Mouse (Mus musculus): ENCODE measurements around the gene Cer1. TPM values are rescaled to one million over a fixed set of nuclear protein-coding genes. Genes with fewer than 3 reads are reported as not detected.
A peak's percentile ranks its signal among the peaks of the same experiment; 100 is the strongest.

Gene Cer1
- polyA plus RNA-seq, 1 experiment = not detected

- no peaks in the 10 kb centered on the region for H3K27me3 ChIP-seq (ENCODE audit: control insufficient read depth, insufficient read depth, insufficient read length)
- no peaks in the 10 kb centered on the region for H3K36me3 ChIP-seq (ENCODE audit: control insufficient read depth, insufficient read depth)
- H3K4me3 ChIP-seq = no peak overlapping the region
- no peak overlapping the region for H3ac ChIP-seq (ENCODE audit: control insufficient read depth, insufficient read length)
- no peak overlapping the region for H3K4me2 ChIP-seq (ENCODE audit: low read depth)
- TF ChIP-seq MYOD1 (IDR thresholded peaks at IDR 0.05; ENCODE audit: control insufficient read depth in 1 of 3, insufficient read length in 2 of 3, low read depth in 2 of 3) (peak in 1 of 3 experiments; percentile 12), MAX (IDR thresholded peaks at IDR 0.05; ENCODE audit: low read depth) (no peak), MYOG (IDR thresholded peaks at IDR 0.05; ENCODE audit: control insufficient read depth in 1 of 3, insufficient read depth in 1 of 3, insufficient read length in 2 of 3, low read depth in 2 of 3) (peak in 1 of 3 experiments; percentile 18)
- H3K79me2 ChIP-seq (ENCODE audit: control insufficient read depth, insufficient read depth) = no peaks in the 10 kb centered on the region
Observed at GRCm38 (mm10) chr4:82874791-82875190, 10.2 kb downstream of the Cer1 start.

DNA sequence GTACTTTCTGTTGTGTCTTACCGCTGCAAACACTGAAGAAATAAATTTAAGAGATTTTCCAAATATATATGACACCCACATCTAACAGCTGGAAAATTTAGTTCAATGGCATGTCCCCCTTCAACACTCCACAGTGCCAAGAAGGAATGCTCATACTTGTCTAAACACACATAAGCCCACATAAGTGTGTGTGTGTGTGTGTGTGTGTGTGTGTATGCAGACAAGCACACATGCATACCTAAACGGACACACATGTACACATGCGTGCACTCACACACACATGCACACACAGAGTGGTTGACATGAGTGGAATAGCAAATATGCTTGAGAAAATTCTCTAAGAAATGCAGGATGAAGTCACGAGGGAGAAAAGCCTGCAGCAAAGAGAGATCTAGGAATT, 12.4 kb downstream of the Cer1 start:
- no peak overlapping the region for H3K4me2 ChIP-seq (ENCODE audit: low read depth)
- no peaks in the 10 kb centered on the region for H3K36me3 ChIP-seq (ENCODE audit: control insufficient read depth, insufficient read depth)
- no peak for TF ChIP-seq POLR2AphosphoS2 (IDR thresholded peaks at IDR 0.05; ENCODE audit: insufficient read length, low read depth)
- H3K27me3 ChIP-seq (ENCODE audit: control insufficient read depth, insufficient read depth, insufficient read length) = no peaks in the 10 kb centered on the region
- no peak overlapping the region for H3ac ChIP-seq (ENCODE audit: control insufficient read depth, insufficient read length)
- no peak overlapping the region for H3K4me3 ChIP-seq
- no peaks in the 10 kb centered on the region for H3K79me2 ChIP-seq (ENCODE audit: control insufficient read depth, insufficient read depth)

GRCm38 (mm10) chr4:82872121-82872520, 12.8 kb downstream of the Cer1 start:
- no peak overlapping the region for H3ac ChIP-seq (ENCODE audit: control insufficient read depth, insufficient read length)
- no peaks in the 10 kb centered on the region for H3K27me3 ChIP-seq (ENCODE audit: control insufficient read depth, insufficient read depth, insufficient read length)
- TF ChIP-seq POLR2A (IDR thresholded peaks at IDR 0.05; ENCODE audit: insufficient read length, low read depth) = no peak
- TF ChIP-seq REST (IDR thresholded peaks at IDR 0.05; ENCODE audit: insufficient read depth, insufficient read length) = no peak
- H3K4me3 ChIP-seq = no peak overlapping the region
- H3K4me2 ChIP-seq (ENCODE audit: low read depth) = no peak overlapping the region
- no peaks in the 10 kb centered on the region for H3K79me2 ChIP-seq (ENCODE audit: control insufficient read depth, insufficient read depth)
- H3K36me3 ChIP-seq (ENCODE audit: control insufficient read depth, insufficient read depth) = no peaks in the 10 kb centered on the region

- H3K4me3 ChIP-seq = no peak overlapping the region
- H3K27me3 ChIP-seq (ENCODE audit: control insufficient read depth, insufficient read depth, insufficient read length) = no peaks in the 10 kb centered on the region
- no peaks in the 10 kb centered on the region for H3K36me3 ChIP-seq (ENCODE audit: control insufficient read depth, insufficient read depth)
- no peaks in the 10 kb centered on the region for H3K79me2 ChIP-seq (ENCODE audit: control insufficient read depth, insufficient read depth)
- no peak overlapping the region for H3ac ChIP-seq (ENCODE audit: control insufficient read depth, insufficient read length)
- no peak for TF ChIP-seq POLR2A (IDR thresholded peaks at IDR 0.05; ENCODE audit: insufficient read length, low read depth)
- no peak for TF ChIP-seq REST (IDR thresholded peaks at IDR 0.05; ENCODE audit: insufficient read depth, insufficient read length)
- TF ChIP-seq SRF (IDR thresholded peaks at IDR 0.05; ENCODE audit: control insufficient read depth, insufficient read length, low read depth) = no peak
- TF ChIP-seq TCF12 (IDR thresholded peaks at IDR 0.05; ENCODE audit: insufficient read depth, poor library complexity, severe bottlenecking) = no peak
- no peak for TF ChIP-seq E2F4 (IDR thresholded peaks at IDR 0.05; ENCODE audit: insufficient read depth)
- no peak for TF ChIP-seq POLR2AphosphoS2 (IDR thresholded peaks at IDR 0.05; ENCODE audit: insufficient read length, low read depth)
- TF ChIP-seq CEBPB (IDR thresholded peaks at IDR 0.05; ENCODE audit: insufficient read depth, poor library complexity, severe bottlenecking) = no peak
- TF ChIP-seq USF1 (IDR thresholded peaks at IDR 0.05; ENCODE audit: low read depth) = no peak
- TF ChIP-seq TCF3 (IDR thresholded peaks at IDR 0.05; ENCODE audit: insufficient read length, low read depth) = peak; percentile 28
- no peak for TF ChIP-seq MAX (IDR thresholded peaks at IDR 0.05; ENCODE audit: low read depth)
- TF ChIP-seq MYOD1 (IDR thresholded peaks at IDR 0.05; ENCODE audit: control insufficient read depth in 1 of 3, insufficient read length in 2 of 3, low read depth in 2 of 3) = peak in 2 of 3 experiments; percentile 69 to 85
- peak in 2 of 3 experiments; percentile 43 to 70 for TF ChIP-seq MYOG (IDR thresholded peaks at IDR 0.05; ENCODE audit: control insufficient read depth in 1 of 3, insufficient read depth in 1 of 3, insufficient read length in 2 of 3, low read depth in 2 of 3)
- H3K4me2 ChIP-seq (ENCODE audit: low read depth) = peak overlapping the region; percentile 47
Observed at GRCm38 (mm10) chr4:82870931-82871330, 14.0 kb downstream of the Cer1 start.

DNA sequence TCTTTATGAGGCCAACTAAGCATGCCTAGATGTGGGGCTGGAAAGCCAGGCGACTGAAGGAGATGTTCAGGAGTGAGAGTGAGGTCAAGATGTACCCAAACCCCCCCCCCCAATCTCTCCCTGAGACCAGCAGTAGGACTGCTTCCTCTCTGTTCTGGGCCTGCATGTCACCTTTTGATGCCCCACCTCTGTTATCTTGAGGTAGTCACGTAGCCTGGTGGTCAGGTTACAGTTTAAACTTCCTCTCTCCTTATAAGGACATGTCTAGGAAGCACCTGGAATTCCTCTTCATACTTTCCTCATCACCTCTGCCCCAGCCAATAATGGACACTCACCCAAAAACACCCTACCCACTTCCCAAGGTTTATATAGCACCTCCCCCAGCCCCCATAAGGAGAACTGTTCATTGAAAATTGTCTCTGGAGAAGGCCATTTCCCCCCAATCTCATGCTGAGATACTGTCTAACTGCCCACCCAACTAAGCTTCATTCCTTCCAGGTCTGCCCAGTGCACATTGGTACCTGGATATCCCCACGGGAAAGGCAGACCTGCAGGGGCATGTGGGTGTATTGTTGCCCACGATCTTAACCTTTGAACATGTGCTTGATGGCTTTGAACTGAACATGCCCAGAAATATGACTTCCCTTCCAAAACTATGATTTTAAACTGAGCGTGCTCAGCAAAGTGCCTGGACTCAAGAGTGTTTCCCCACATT, 17.1 kb downstream of the Cer1 start:
- no peak for TF ChIP-seq MAX (IDR thresholded peaks at IDR 0.05; ENCODE audit: low read depth)
- no peak for TF ChIP-seq USF1 (IDR thresholded peaks at IDR 0.05; ENCODE audit: low read depth)
- TF ChIP-seq TCF3 (IDR thresholded peaks at IDR 0.05; ENCODE audit: insufficient read length, low read depth) = no peak
- no peak for TF ChIP-seq SRF (IDR thresholded peaks at IDR 0.05; ENCODE audit: control insufficient read depth, insufficient read length, low read depth)
- TF ChIP-seq MYOG (IDR thresholded peaks at IDR 0.05; ENCODE audit: control insufficient read depth in 1 of 3, insufficient read depth in 1 of 3, insufficient read length in 2 of 3, low read depth in 2 of 3) = no peak
- no peak for TF ChIP-seq TCF12 (IDR thresholded peaks at IDR 0.05; ENCODE audit: insufficient read depth, poor library complexity, severe bottlenecking)
- TF ChIP-seq POLR2A (IDR thresholded peaks at IDR 0.05; ENCODE audit: insufficient read length, low read depth) = no peak
- TF ChIP-seq POLR2AphosphoS2 (IDR thresholded peaks at IDR 0.05; ENCODE audit: insufficient read length, low read depth) = no peak
- no peak for TF ChIP-seq MYOD1 (IDR thresholded peaks at IDR 0.05; ENCODE audit: control insufficient read depth in 1 of 3, insufficient read length in 2 of 3, low read depth in 2 of 3)
- TF ChIP-seq E2F4 (IDR thresholded peaks at IDR 0.05; ENCODE audit: insufficient read depth) = no peak
- TF ChIP-seq REST (IDR thresholded peaks at IDR 0.05; ENCODE audit: insufficient read depth, insufficient read length) = no peak
- no peak for TF ChIP-seq CEBPB (IDR thresholded peaks at IDR 0.05; ENCODE audit: insufficient read depth, poor library complexity, severe bottlenecking)
- Histone ChIP-seq H3K79me2 (ENCODE audit: control insufficient read depth, insufficient read depth) (no peaks in the 10 kb centered on the region), H3K36me3 (ENCODE audit: control insufficient read depth, insufficient read depth) (no peaks in the 10 kb centered on the region), H3K27me3 (ENCODE audit: control insufficient read depth, insufficient read depth, insufficient read length) (no peaks in the 10 kb centered on the region), H3ac (ENCODE audit: control insufficient read depth, insufficient read length) (no peak overlapping the region), H3K4me2 (ENCODE audit: low read depth) (no peak overlapping the region), H3K4me3 (no peak overlapping the region)
